Mouse (Mus musculus) thymus, adult 2 months (tissue): Measurements from ENCODE around the gene Sympk.
A peak's percentile ranks its signal among the peaks of the same experiment; 100 is the strongest.

Experiments
- CTCF ChIP-seq: fragments of 200-500 bp; IDR thresholded peaks from 2 replicates; pipeline ENCODE4 v1.5.1; 2012; ENCODE audit warnings: mild to moderate bottlenecking, control low read depth, low read length, moderate library complexity, borderline replicate concordance; ENCODE audit not compliant: control insufficient read depth, poor library complexity, insufficient read depth; ENCODE audit errors: extremely low read depth
- POLR2A ChIP-seq: fragments of 200-500 bp; IDR thresholded peaks from 2 replicates; pipeline ENCODE4 v1.6.1; 2012; ENCODE audit warnings: mild to moderate bottlenecking, low read length, control low read depth, moderate library complexity; ENCODE audit not compliant: control insufficient read depth, poor library complexity, insufficient read depth; ENCODE audit errors: extremely low read depth

DNA sequence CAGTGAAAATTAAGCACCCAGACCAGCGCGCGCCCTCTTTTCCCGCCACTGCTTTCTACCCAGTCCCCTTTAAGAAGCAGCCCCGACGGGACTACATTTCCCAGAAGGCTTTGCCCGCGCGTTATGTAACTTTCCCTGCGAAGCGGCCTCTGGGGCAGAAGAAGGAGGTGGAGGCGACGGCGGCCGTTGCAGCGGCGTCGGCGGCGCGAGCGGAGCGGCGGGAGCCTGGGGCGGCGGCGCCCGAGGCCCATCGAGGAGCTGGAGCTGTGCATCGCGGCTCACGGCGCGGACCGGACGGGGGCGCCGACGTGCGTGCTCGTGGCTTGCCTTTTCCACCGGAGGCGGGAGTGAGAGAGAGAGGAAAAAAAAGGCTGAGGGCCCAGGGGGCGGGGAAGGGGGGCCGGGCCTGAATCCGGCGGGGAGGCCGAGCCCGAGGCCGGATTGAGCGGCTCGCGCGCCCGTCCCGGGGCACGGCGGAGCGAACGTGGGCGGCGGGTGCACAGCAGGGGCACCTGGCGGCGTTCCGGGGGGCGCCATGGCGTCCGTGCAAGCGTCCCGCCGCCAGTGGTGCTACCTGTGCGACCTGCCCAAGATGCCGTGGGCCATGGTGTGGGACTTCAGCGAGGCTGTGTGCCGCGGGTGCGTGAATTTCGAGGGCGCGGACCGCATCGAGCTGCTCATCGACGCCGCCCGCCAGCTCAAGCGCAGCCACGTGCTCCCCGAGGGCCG is 20.1 kb upstream of the Sympk start, which contains the start of gene Irf2bp1:
- TF ChIP-seq POLR2A, result peak; percentile 87
- peak; percentile 55; the same call in 1 of the 2 replicates for TF ChIP-seq CTCF
